Mouse (Mus musculus) intestine, postnatal 0 days (tissue): ENCODE results near the gene Stn1. TPM values are rescaled to one million over a fixed set of nuclear protein-coding genes. Genes with fewer than 3 reads are reported as not detected.

Experiments used
- ATAC-seq: fragments of 200-750 bp; cut with Nextera tagmentation; 2 replicates; pipeline ENCODE4 v1.8.0; 2017; ENCODE audit warnings: mild to moderate bottlenecking, moderate TSS enrichment, moderate library complexity
- H3K27ac ChIP-seq: fragments of 300-500 bp; sonication (generic); 2 replicates; pipeline ENCODE4 v1.5.1; 2014; ENCODE audit warnings: mild to moderate bottlenecking, low read depth, low read length, moderate library complexity
- H3K27me3 ChIP-seq: fragments of 300-500 bp; sonication (generic); replicated peaks from 2 replicates; pipeline ENCODE4 v1.6.1; 2014; ENCODE audit warnings: low read length, mixed read lengths; ENCODE audit not compliant: control insufficient read depth, insufficient read depth
- H3K36me3 ChIP-seq: fragments of 300-500 bp; sonication (generic); 2 replicates; pipeline ENCODE4 v1.6.1; 2014; ENCODE audit warnings: mild to moderate bottlenecking, moderate library complexity; ENCODE audit not compliant: control insufficient read depth, insufficient read depth
- H3K4me1 ChIP-seq: fragments of 300-500 bp; sonication (generic); replicated peaks from 2 replicates; pipeline ENCODE4 v1.6.1; 2014; ENCODE audit warnings: antibody characterized with exemption, low read length, mixed read lengths; ENCODE audit not compliant: control insufficient read depth, insufficient read depth
- H3K4me2 ChIP-seq: fragments of 300-500 bp; sonication (generic); replicated peaks from 2 replicates; pipeline ENCODE4 v1.6.1; 2014; ENCODE audit warnings: low read depth, mild to moderate bottlenecking, moderate library complexity
- H3K4me3 ChIP-seq: fragments of 300-500 bp; sonication (generic); 2 replicates; pipeline ENCODE4 v1.5.1; 2014; ENCODE audit warnings: low read depth, low read length
- H3K9ac ChIP-seq: fragments of 300-500 bp; sonication (generic); 2 replicates; pipeline ENCODE4 v1.6.1; 2014; ENCODE audit warnings: mild to moderate bottlenecking, low read depth, low read length
- H3K9me3 ChIP-seq: fragments of 300-500 bp; sonication (generic); 2 replicates; pipeline ENCODE4 v1.6.1; 2016; ENCODE audit warnings: mixed run types; ENCODE audit not compliant: control insufficient read depth
- CTCF ChIP-seq: sonication (generic); IDR thresholded peaks from 2 replicates; pipeline ENCODE4 v1.5.1; 2016; ENCODE audit warnings: low read depth, mild to moderate bottlenecking, control low read depth, antibody characterized with exemption, moderate library complexity
- WGBS: fragments of 180-500 bp; shearing (Covaris S2); extraction: QIAGEN DNeasy Blood & Tissue Kit; methylation state at CpG from one replicate; pipeline ENCODE4 v1.1.7; 2014; 5-methylcytosine and 5-hydroxymethylcytosine counted together
- polyA plus RNA-seq: library from polyadenylated mRNA; unstranded; fragments of >200 nt; fragmentation: Nextera tagmentation; extraction: Ambion mirVana; gene quantifications from 2 replicates; pipeline ENCODE4 v1.2.1, GENCODE M21; 2015

Gene Stn1
- polyA plus RNA-seq, 1 experiment from 2014 or later: 14.9 TPM

GRCm38 (mm10) chr19:47508771-47509281, 28.5 kb downstream of the Stn1 start:
- Histone ChIP-seq H3K9ac (no peak overlapping the region; the same call in 1 of the 2 replicates), H3K27me3 (no peaks in the 10 kb centered on the region), H3K4me1 (peaks cover 8% of the 10 kb centered on the region; the same call in 1 of the 2 replicates), H3K4me3 (no peak overlapping the region), H3K9me3 (no peaks in the 10 kb centered on the region), H3K27ac (peak overlapping the region; percentile 79), H3K4me2 (peak overlapping the region; percentile 51), H3K36me3 (no peaks in the 10 kb centered on the region)
- ATAC-seq: peak; percentile 84
- no peak for TF ChIP-seq CTCF
- 18% methylated on average over 5 of the region's 5 CpGs for WGBS

GRCm38 (mm10) chr19:47508191-47508590, 29.1 kb downstream of the Stn1 start:
- peaks cover 8% of the 10 kb centered on the region; the same call in 1 of the 2 replicates for H3K4me1 ChIP-seq
- WGBS: 32% methylated on average over 3 of the region's 3 CpGs
- H3K9me3 ChIP-seq: no peaks in the 10 kb centered on the region
- H3K36me3 ChIP-seq: no peaks in the 10 kb centered on the region
- H3K4me3 ChIP-seq: no peak overlapping the region
- no peak for TF ChIP-seq CTCF
- no peaks in the 10 kb centered on the region for H3K27me3 ChIP-seq
- H3K27ac ChIP-seq: peak overlapping the region; percentile 79
- ATAC-seq: peak; percentile 51
- no peak overlapping the region for H3K9ac ChIP-seq
- peak overlapping the region; percentile 51 for H3K4me2 ChIP-seq

- peak overlapping the region; percentile 51 for H3K4me2 ChIP-seq
Observed at GRCm38 (mm10) chr19:47507128-47508121, 29.9 kb downstream of the Stn1 start.

GRCm38 (mm10) chr19:47503625-47504024, 33.7 kb downstream of the Stn1 start:
- Histone ChIP-seq H3K4me1 (peaks cover 5% of the 10 kb centered on the region; the same call in 1 of the 2 replicates), H3K36me3 (no peaks in the 10 kb centered on the region), H3K4me2 (no peak overlapping the region), H3K27me3 (no peaks in the 10 kb centered on the region), H3K27ac (no peak overlapping the region), H3K9ac (no peak overlapping the region), H3K9me3 (no peaks in the 10 kb centered on the region), H3K4me3 (no peak overlapping the region)
- WGBS: 70% methylated on average over 4 of the region's 4 CpGs
- TF ChIP-seq CTCF: peak; percentile 91
- no peak for ATAC-seq

More at GRCm38 (mm10) chr19:47507128-47508121, 29.9 kb downstream of the Stn1 start:
- peak; percentile 96 for TF ChIP-seq CTCF
- no peak overlapping the region for H3K9ac ChIP-seq
- peaks cover 8% of the 10 kb centered on the region; the same call in 1 of the 2 replicates for H3K4me1 ChIP-seq
- WGBS: 48% methylated on average over 27 of the region's 27 CpGs
- H3K4me3 ChIP-seq: no peak overlapping the region
- no peaks in the 10 kb centered on the region for H3K27me3 ChIP-seq
- H3K36me3 ChIP-seq: no peaks in the 10 kb centered on the region
- peak overlapping the region; percentile 79 for H3K27ac ChIP-seq
- no peak for ATAC-seq
- no peaks in the 10 kb centered on the region for H3K9me3 ChIP-seq

- ATAC-seq: 0 out of 2 replicates have a peak, but pooled peaks have one; percentile 22
- no peaks in the 10 kb centered on the region for H3K36me3 ChIP-seq
Observed at GRCm38 (mm10) chr19:47502563-47502962, 34.7 kb downstream of the Stn1 start.

GRCm38 (mm10) chr19:47500389-47501011, 36.8 kb downstream of the Stn1 start:
- TF ChIP-seq CTCF: no peak
- Histone ChIP-seq H3K4me3 (no peak overlapping the region), H3K9me3 (no peaks in the 10 kb centered on the region), H3K4me1 (no peaks in the 10 kb centered on the region), H3K9ac (no peak overlapping the region), H3K27me3 (no peaks in the 10 kb centered on the region), H3K36me3 (no peaks in the 10 kb centered on the region), H3K27ac (no peak overlapping the region), H3K4me2 (no peak overlapping the region)
- no peak for ATAC-seq
- 78% methylated on average over 11 of the region's 11 CpGs for WGBS

More at GRCm38 (mm10) chr19:47502563-47502962, 34.7 kb downstream of the Stn1 start:
- no peak overlapping the region for H3K4me2 ChIP-seq
- no peaks in the 10 kb centered on the region for H3K4me1 ChIP-seq
- no peaks in the 10 kb centered on the region for H3K27me3 ChIP-seq
- H3K9me3 ChIP-seq: no peaks in the 10 kb centered on the region
- WGBS: 77% methylated on average over 8 of the region's 8 CpGs
- no peak overlapping the region for H3K27ac ChIP-seq
- H3K9ac ChIP-seq: no peak overlapping the region
- peak; percentile 82 for TF ChIP-seq CTCF
- H3K4me3 ChIP-seq: no peak overlapping the region
